Mouse (Mus musculus): ENCODE measurements around the gene Slc16a9. TPM values are rescaled to one million over a fixed set of nuclear protein-coding genes. Genes with fewer than 3 reads are reported as not detected.

Gene Slc16a9
- polyA plus RNA-seq, 1 experiment from 2014 or later: 5.7 TPM

Other genes with a start within 250 kb of the Slc16a9 start
- 15.1 and 16.3 TPM in 2 replicates for gene Ccdc6, start 148.0 kb upstream of the Slc16a9 start, polyA plus RNA-seq (2015; fragmentation: Nextera tagmentation; extraction: Ambion mirVana)
- gene Mrln, start 40.4 kb upstream of the Slc16a9 start, polyA plus RNA-seq (2015; fragmentation: Nextera tagmentation; extraction: Ambion mirVana): 1.6 and 1.9 TPM in 2 replicates
- gene Fam13c, start 195.4 kb downstream of the Slc16a9 start, polyA plus RNA-seq (2015; fragmentation: Nextera tagmentation; extraction: Ambion mirVana): 9.0 and 10.3 TPM in 2 replicates

All from lung, embryonic 16.5 days (tissue).